Mouse (Mus musculus): Measurements from ENCODE around the gene Shroom1. TPM values are rescaled to one million over a fixed set of nuclear protein-coding genes. Genes with fewer than 3 reads are reported as not detected.

The Shroom1 gene
- polyA plus RNA-seq, 1 experiment from 2014 or later = 1.4 TPM

GRCm38 (mm10) chr11:53427993-53428715 lies 28.9 kb upstream of the Shroom1 start:
- Histone ChIP-seq H3K4me1 (ENCODE audit: control insufficient read depth, insufficient read depth, low read length) (peaks cover 7% of the 10 kb centered on the region; the same call in 1 of the 2 replicates), H3K4me3 (ENCODE audit: low read length) (no peak overlapping the region), H3K36me3 (ENCODE audit: control insufficient read depth, insufficient read depth, low read length) (peaks cover 7% of the 10 kb centered on the region), H3K27ac (ENCODE audit: low read length) (0 out of 2 replicates have a peak overlapping the region, but pooled peaks have one; percentile 18), H3K4me2 (ENCODE audit: low read depth, low read length) (no peak overlapping the region), H3K27me3 (replicated peaks; ENCODE audit: control insufficient read depth, insufficient read depth, low read length) (no peaks in the 10 kb centered on the region), H3K9ac (ENCODE audit: low read depth, low read length) (no peak overlapping the region), H3K9me3 (ENCODE audit: control insufficient read depth, low read length) (no peaks in the 10 kb centered on the region)
- ATAC-seq = no peak
- WGBS = 84% methylated on average over 3 of the region's 3 CpGs

GRCm38 (mm10) chr11:53428716-53429057 lies 28.3 kb upstream of the Shroom1 start:
- H3K4me3 ChIP-seq (ENCODE audit: low read length) = no peak overlapping the region
- no peak overlapping the region for H3K9ac ChIP-seq (ENCODE audit: low read depth, low read length)
- peaks cover 7% of the 10 kb centered on the region; the same call in 1 of the 2 replicates for H3K4me1 ChIP-seq (ENCODE audit: control insufficient read depth, insufficient read depth, low read length)
- H3K36me3 ChIP-seq (ENCODE audit: control insufficient read depth, insufficient read depth, low read length) = peaks cover 7% of the 10 kb centered on the region
- ATAC-seq = no peak
- H3K27me3 ChIP-seq (replicated peaks; ENCODE audit: control insufficient read depth, insufficient read depth, low read length) = no peaks in the 10 kb centered on the region
- 97% methylated on average over 5 of the region's 5 CpGs for WGBS
- H3K4me2 ChIP-seq (ENCODE audit: low read depth, low read length) = no peak overlapping the region
- 0 out of 2 replicates have a peak overlapping the region, but pooled peaks have one; percentile 18 for H3K27ac ChIP-seq (ENCODE audit: low read length)
- H3K9me3 ChIP-seq (ENCODE audit: control insufficient read depth, low read length) = no peaks in the 10 kb centered on the region

GRCm38 (mm10) chr11:53429182-53429581 lies 27.8 kb upstream of the Shroom1 start:
- peak overlapping the region; percentile 96; the same call in 1 of the 2 replicates for H3K4me3 ChIP-seq (ENCODE audit: low read length)
- no peak overlapping the region for H3K27ac ChIP-seq (ENCODE audit: low read length)
- peaks cover 7% of the 10 kb centered on the region for H3K36me3 ChIP-seq (ENCODE audit: control insufficient read depth, insufficient read depth, low read length)
- peak overlapping the region; percentile 58 for H3K4me2 ChIP-seq (ENCODE audit: low read depth, low read length)
- peaks cover 7% of the 10 kb centered on the region; the same call in 1 of the 2 replicates for H3K4me1 ChIP-seq (ENCODE audit: control insufficient read depth, insufficient read depth, low read length)
- H3K27me3 ChIP-seq (replicated peaks; ENCODE audit: control insufficient read depth, insufficient read depth, low read length) = no peaks in the 10 kb centered on the region
- H3K9me3 ChIP-seq (ENCODE audit: control insufficient read depth, low read length) = no peaks in the 10 kb centered on the region
- H3K9ac ChIP-seq (ENCODE audit: low read depth, low read length) = peak overlapping the region; percentile 92
- ATAC-seq = no peak

GRCm38 (mm10) chr11:53430300-53430669 lies 26.7 kb upstream of the Shroom1 start:
- Histone ChIP-seq H3K27me3 (replicated peaks; ENCODE audit: control insufficient read depth, insufficient read depth, low read length) (no peaks in the 10 kb centered on the region), H3K36me3 (ENCODE audit: control insufficient read depth, insufficient read depth, low read length) (peaks cover 7% of the 10 kb centered on the region), H3K9ac (ENCODE audit: low read depth, low read length) (peak overlapping the region; percentile 92), H3K4me1 (ENCODE audit: control insufficient read depth, insufficient read depth, low read length) (peaks cover 6% of the 10 kb centered on the region; the same call in 1 of the 2 replicates), H3K4me3 (ENCODE audit: low read length) (peak overlapping the region; percentile 96), H3K27ac (ENCODE audit: low read length) (peak overlapping the region; percentile 85), H3K4me2 (ENCODE audit: low read depth, low read length) (peak overlapping the region; percentile 58), H3K9me3 (ENCODE audit: control insufficient read depth, low read length) (no peaks in the 10 kb centered on the region)
- whole genome bisulfite sequencing = under 1% methylated on average over 34 of the region's 34 CpGs
- peak; percentile 29 for ATAC-seq

GRCm38 (mm10) chr11:53430670-53431346 lies 26.2 kb upstream of the Shroom1 start, which contains the start of the genes Uqcrq and Gdf9:
Gene Uqcrq, minus strand, starts transcription at chr11:53430831.
Gene Gdf9, plus strand, starts transcription at chr11:53431023.
- Histone ChIP-seq H3K9ac (ENCODE audit: low read depth, low read length) (peak within 1 kb of the TSS; percentile 92), H3K9me3 (ENCODE audit: control insufficient read depth, low read length) (no peaks in the 10 kb centered on the region), H3K4me1 (ENCODE audit: control insufficient read depth, insufficient read depth, low read length) (peaks cover 3% of the 10 kb centered on the region; the same call in 1 of the 2 replicates), H3K4me2 (ENCODE audit: low read depth, low read length) (peak within 1 kb of the TSS; percentile 67), H3K36me3 (ENCODE audit: control insufficient read depth, insufficient read depth, low read length) (peaks cover 7% of the 10 kb centered on the region), H3K4me3 (ENCODE audit: low read length) (peak within 1 kb of the TSS; percentile 96), H3K27ac (ENCODE audit: low read length) (peak within 1 kb of the TSS; percentile 85), H3K27me3 (replicated peaks; ENCODE audit: control insufficient read depth, insufficient read depth, low read length) (no peaks in the 10 kb centered on the region)
- WGBS = under 1% methylated on average over 44 of the region's 44 CpGs
- peak; percentile 93 for ATAC-seq

- Histone ChIP-seq H3K27ac (ENCODE audit: low read length) (peak overlapping the region; percentile 76), H3K9me3 (ENCODE audit: control insufficient read depth, low read length) (no peaks in the 10 kb centered on the region), H3K9ac (ENCODE audit: low read depth, low read length) (peak overlapping the region; percentile 59), H3K4me3 (ENCODE audit: low read length) (peak overlapping the region; percentile 96), H3K4me2 (ENCODE audit: low read depth, low read length) (peak overlapping the region; percentile 67), H3K27me3 (replicated peaks; ENCODE audit: control insufficient read depth, insufficient read depth, low read length) (no peaks in the 10 kb centered on the region), H3K36me3 (ENCODE audit: control insufficient read depth, insufficient read depth, low read length) (peaks cover 7% of the 10 kb centered on the region), H3K4me1 (ENCODE audit: control insufficient read depth, insufficient read depth, low read length) (peaks cover 3% of the 10 kb centered on the region; the same call in 1 of the 2 replicates)
- ATAC-seq = peak; percentile 51
- WGBS = 12% methylated on average over 9 of the region's 9 CpGs
Observed at GRCm38 (mm10) chr11:53431347-53432056, 25.5 kb upstream of the Shroom1 start.

GRCm38 (mm10) chr11:53433057-53433456 lies 23.9 kb upstream of the Shroom1 start:
- no peak overlapping the region for H3K9ac ChIP-seq (ENCODE audit: low read depth, low read length)
- 53% methylated on average over 6 of the region's 6 CpGs for WGBS
- H3K27me3 ChIP-seq (replicated peaks; ENCODE audit: control insufficient read depth, insufficient read depth, low read length) = no peaks in the 10 kb centered on the region
- H3K4me2 ChIP-seq (ENCODE audit: low read depth, low read length) = no peak overlapping the region
- H3K9me3 ChIP-seq (ENCODE audit: control insufficient read depth, low read length) = no peaks in the 10 kb centered on the region
- no peak overlapping the region for H3K27ac ChIP-seq (ENCODE audit: low read length)
- H3K36me3 ChIP-seq (ENCODE audit: control insufficient read depth, insufficient read depth, low read length) = peaks cover 7% of the 10 kb centered on the region
- peaks cover 3% of the 10 kb centered on the region; the same call in 1 of the 2 replicates for H3K4me1 ChIP-seq (ENCODE audit: control insufficient read depth, insufficient read depth, low read length)
- ATAC-seq = no peak
- no peak overlapping the region for H3K4me3 ChIP-seq (ENCODE audit: low read length)

- Histone ChIP-seq H3K9ac (ENCODE audit: low read depth, low read length) (no peak overlapping the region), H3K4me3 (ENCODE audit: low read length) (no peak overlapping the region), H3K36me3 (ENCODE audit: control insufficient read depth, insufficient read depth, low read length) (no peaks in the 10 kb centered on the region), H3K27ac (ENCODE audit: low read length) (no peak overlapping the region), H3K27me3 (replicated peaks; ENCODE audit: control insufficient read depth, insufficient read depth, low read length) (no peaks in the 10 kb centered on the region), H3K4me1 (ENCODE audit: control insufficient read depth, insufficient read depth, low read length) (peaks cover 3% of the 10 kb centered on the region; the same call in 1 of the 2 replicates), H3K9me3 (ENCODE audit: control insufficient read depth, low read length) (no peaks in the 10 kb centered on the region), H3K4me2 (ENCODE audit: low read depth, low read length) (no peak overlapping the region)
- 83% methylated on average over 8 of the region's 8 CpGs for WGBS
- ATAC-seq = no peak
Observed at GRCm38 (mm10) chr11:53435504-53435903, 21.5 kb upstream of the Shroom1 start.

GRCm38 (mm10) chr11:53436338-53436737 lies 20.7 kb upstream of the Shroom1 start:
- no peak for ATAC-seq
- Histone ChIP-seq H3K27me3 (replicated peaks; ENCODE audit: control insufficient read depth, insufficient read depth, low read length) (no peaks in the 10 kb centered on the region), H3K27ac (ENCODE audit: low read length) (no peak overlapping the region; the same call in 1 of the 2 replicates), H3K4me3 (ENCODE audit: low read length) (no peak overlapping the region), H3K36me3 (ENCODE audit: control insufficient read depth, insufficient read depth, low read length) (no peaks in the 10 kb centered on the region), H3K4me2 (ENCODE audit: low read depth, low read length) (no peak overlapping the region), H3K9ac (ENCODE audit: low read depth, low read length) (no peak overlapping the region), H3K9me3 (ENCODE audit: control insufficient read depth, low read length) (no peaks in the 10 kb centered on the region), H3K4me1 (ENCODE audit: control insufficient read depth, insufficient read depth, low read length) (peaks cover 2% of the 10 kb centered on the region; the same call in 1 of the 2 replicates)
- WGBS = 85% methylated on average over 6 of the region's 6 CpGs
